ENCODE assay signal across 34 mouse cellular contexts in the genomic region with DNA sequence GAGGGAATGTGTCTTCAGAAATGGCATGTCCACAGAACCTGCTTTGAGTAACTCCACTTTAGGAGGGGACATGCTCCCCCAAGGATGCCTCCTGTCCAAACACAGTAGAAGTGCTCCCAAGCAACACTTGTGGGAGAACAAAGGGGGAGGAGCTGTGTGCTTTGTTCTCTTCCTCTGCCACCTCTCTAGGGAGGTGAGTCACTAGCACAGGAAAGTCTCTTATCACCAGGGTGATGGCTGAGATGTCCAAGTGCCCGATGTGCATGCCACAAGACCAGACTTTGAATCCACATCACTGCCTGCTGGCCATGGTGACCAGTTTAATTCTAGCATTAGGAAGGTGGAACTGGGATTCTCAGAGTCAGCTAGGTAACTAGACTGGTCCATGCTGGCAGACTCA.
"Had no signal": no experiment of that assay in that cellular context is flagged by ENCODE, and none has a peak within 500 bp of the region (broad histone marks: within the 10 kb centered on the region; RNA-seq: fewer than 3 reads in every experiment).

No protein-coding gene starts in this region.

- H3K4me1 ChIP-seq: heart, embryonic 13.5 days; heart, embryonic 15.5 days; hindbrain, embryonic 15.5 days; intestine, embryonic 15.5 days had no signal

- H3K27me3 ChIP-seq: hindbrain, embryonic 12.5 days; hindbrain, embryonic 13.5 days; hindbrain, embryonic 15.5 days; intestine, embryonic 15.5 days; kidney, embryonic 15.5 days had no signal

- H3K27ac ChIP-seq: heart, embryonic 13.5 days; heart, embryonic 15.5 days; hindbrain, embryonic 10.5 days; hindbrain, embryonic 12.5 days; hindbrain, embryonic 13.5 days; hindbrain, embryonic 14.5 days; hindbrain, embryonic 15.5 days; hindbrain, postnatal 0 days; intestine, embryonic 15.5 days; kidney, embryonic 15.5 days; kidney, postnatal 0 days; layer of hippocampus, adult 2 months; left cerebral cortex, adult 2 months had no signal

- ATAC-seq: hindbrain, embryonic 16.5 days; hindbrain, postnatal 0 days; inflammation-experienced regulatory T-cells, adult 6 months; intestine, embryonic 15.5 days; intestine, embryonic 16.5 days; intestine, postnatal 0 days had no signal

- H3K9ac ChIP-seq: heart, embryonic 12.5 days; heart, embryonic 13.5 days; heart, embryonic 15.5 days; hindbrain, embryonic 12.5 days; hindbrain, embryonic 13.5 days; hindbrain, embryonic 14.5 days; hindbrain, embryonic 15.5 days; intestine, embryonic 15.5 days; kidney, embryonic 15.5 days had no signal

- H3K4me2 ChIP-seq: heart, embryonic 12.5 days; heart, embryonic 13.5 days; heart, embryonic 15.5 days; hindbrain, embryonic 12.5 days; hindbrain, embryonic 13.5 days; hindbrain, embryonic 14.5 days; hindbrain, embryonic 15.5 days; intestine, embryonic 15.5 days; kidney, embryonic 15.5 days had no signal

- H3K36me3 ChIP-seq: heart, embryonic 12.5 days; heart, embryonic 13.5 days; heart, embryonic 15.5 days; hindbrain, embryonic 10.5 days; hindbrain, embryonic 12.5 days; hindbrain, embryonic 13.5 days; hindbrain, embryonic 15.5 days; intestine, embryonic 15.5 days; kidney, embryonic 15.5 days had no signal

- H3K4me3 ChIP-seq: heart, embryonic 12.5 days; heart, embryonic 13.5 days; heart, embryonic 15.5 days; hindbrain, embryonic 10.5 days; hindbrain, embryonic 12.5 days; hindbrain, embryonic 13.5 days; hindbrain, embryonic 15.5 days; intestine, embryonic 15.5 days; kidney, embryonic 15.5 days; layer of hippocampus, adult 2 months; left cerebral cortex, adult 2 months had no signal

- DNase-seq: heart, postnatal 10 days; heart, postnatal 14 days; heart, postnatal 36 days; heart, postnatal 4 days; kidney, adult 11 months; kidney, adult 18-20 months; kidney, adult 2 months; kidney, adult 8-10 months; kidney, adult 9 months; kidney, postnatal 10 days; kidney, postnatal 14 days; kidney, postnatal 25 days; kidney, postnatal 36 days; kidney, postnatal 4 days; layer of hippocampus, adult 9-11 months; layer of hippocampus, postnatal 36 days had no signal

- H3K9me3 ChIP-seq: heart, embryonic 15.5 days; hindbrain, embryonic 15.5 days; intestine, embryonic 15.5 days had no signal
